Mouse (Mus musculus): ENCODE results near the gene Rplp1.

The Rplp1 gene

GRCm38 (mm10) chr9:61905576-61905975, 8.8 kb downstream of the Rplp1 start:
- no peak for DNase-seq (ENCODE audit: low read depth, low spot score)
- no peaks in the 10 kb centered on the region for H3K36me3 ChIP-seq (ENCODE audit: control insufficient read depth, insufficient read depth, low read length, poor library complexity, severe bottlenecking)
- H3K27me3 ChIP-seq (ENCODE audit: control insufficient read depth, insufficient read depth, low read length, poor library complexity, severe bottlenecking) = no peaks in the 10 kb centered on the region

- Histone ChIP-seq H3K36me3 (ENCODE audit: control insufficient read depth, insufficient read depth, low read length, poor library complexity, severe bottlenecking) (no peaks in the 10 kb centered on the region), H3K27me3 (ENCODE audit: control insufficient read depth, insufficient read depth, low read length, poor library complexity, severe bottlenecking) (no peaks in the 10 kb centered on the region)
- no peak for DNase-seq (ENCODE audit: low read depth, low spot score)
Observed at GRCm38 (mm10) chr9:61904201-61904600, 10.1 kb downstream of the Rplp1 start.

GRCm38 (mm10) chr9:61902445-61902844, 11.9 kb downstream of the Rplp1 start:
- DNase-seq (ENCODE audit: low read depth, low spot score) = no peak
- H3K36me3 ChIP-seq (ENCODE audit: control insufficient read depth, insufficient read depth, low read length, poor library complexity, severe bottlenecking) = no peaks in the 10 kb centered on the region
- H3K27me3 ChIP-seq (ENCODE audit: control insufficient read depth, insufficient read depth, low read length, poor library complexity, severe bottlenecking) = no peaks in the 10 kb centered on the region

GRCm38 (mm10) chr9:61901574-61901973, 12.8 kb downstream of the Rplp1 start:
- H3K27me3 ChIP-seq (ENCODE audit: control insufficient read depth, insufficient read depth, low read length, poor library complexity, severe bottlenecking) = no peaks in the 10 kb centered on the region
- DNase-seq (ENCODE audit: low read depth, low spot score) = peak; percentile 56
- H3K36me3 ChIP-seq (ENCODE audit: control insufficient read depth, insufficient read depth, low read length, poor library complexity, severe bottlenecking) = no peaks in the 10 kb centered on the region

GRCm38 (mm10) chr9:61899804-61900203, 14.5 kb downstream of the Rplp1 start:
- Histone ChIP-seq H3K27me3 (ENCODE audit: control insufficient read depth, insufficient read depth, low read length, poor library complexity, severe bottlenecking) (no peaks in the 10 kb centered on the region), H3K36me3 (ENCODE audit: control insufficient read depth, insufficient read depth, low read length, poor library complexity, severe bottlenecking) (no peaks in the 10 kb centered on the region)
- DNase-seq (ENCODE audit: low read depth, low spot score) = peak; percentile 78

GRCm38 (mm10) chr9:61898401-61898800, 15.9 kb downstream of the Rplp1 start:
- no peaks in the 10 kb centered on the region for H3K36me3 ChIP-seq (ENCODE audit: control insufficient read depth, insufficient read depth, low read length, poor library complexity, severe bottlenecking)
- peak; percentile 76 for DNase-seq (ENCODE audit: low read depth, low spot score)
- H3K27me3 ChIP-seq (ENCODE audit: control insufficient read depth, insufficient read depth, low read length, poor library complexity, severe bottlenecking) = no peaks in the 10 kb centered on the region

GRCm38 (mm10) chr9:61895014-61895413, 19.3 kb downstream of the Rplp1 start:
- no peak for DNase-seq (ENCODE audit: low read depth, low spot score)
- Histone ChIP-seq H3K27me3 (ENCODE audit: control insufficient read depth, insufficient read depth, low read length, poor library complexity, severe bottlenecking) (no peaks in the 10 kb centered on the region), H3K36me3 (ENCODE audit: control insufficient read depth, insufficient read depth, low read length, poor library complexity, severe bottlenecking) (no peaks in the 10 kb centered on the region)

- Histone ChIP-seq H3K36me3 (ENCODE audit: control insufficient read depth, insufficient read depth, low read length, poor library complexity, severe bottlenecking) (no peaks in the 10 kb centered on the region), H3K27me3 (ENCODE audit: control insufficient read depth, insufficient read depth, low read length, poor library complexity, severe bottlenecking) (no peaks in the 10 kb centered on the region)
- DNase-seq (ENCODE audit: low read depth, low spot score) = no peak
Observed at GRCm38 (mm10) chr9:61889855-61890254, 24.5 kb downstream of the Rplp1 start.

- DNase-seq (ENCODE audit: low read depth, low spot score) = no peak
- H3K36me3 ChIP-seq (ENCODE audit: control insufficient read depth, insufficient read depth, low read length, poor library complexity, severe bottlenecking) = no peaks in the 10 kb centered on the region
- H3K27me3 ChIP-seq (ENCODE audit: control insufficient read depth, insufficient read depth, low read length, poor library complexity, severe bottlenecking) = no peaks in the 10 kb centered on the region
Observed at GRCm38 (mm10) chr9:61887661-61888379, 26.5 kb downstream of the Rplp1 start.

- H3K36me3 ChIP-seq (ENCODE audit: control insufficient read depth, insufficient read depth, low read length, poor library complexity, severe bottlenecking) = no peaks in the 10 kb centered on the region
- H3K27me3 ChIP-seq (ENCODE audit: control insufficient read depth, insufficient read depth, low read length, poor library complexity, severe bottlenecking) = no peaks in the 10 kb centered on the region
- no peak for DNase-seq (ENCODE audit: low read depth, low spot score)
Observed at GRCm38 (mm10) chr9:61885964-61886363, 28.4 kb downstream of the Rplp1 start.

- no peaks in the 10 kb centered on the region for H3K27me3 ChIP-seq (ENCODE audit: control insufficient read depth, insufficient read depth, low read length, poor library complexity, severe bottlenecking)
- DNase-seq (ENCODE audit: low read depth, low spot score) = no peak
- H3K36me3 ChIP-seq (ENCODE audit: control insufficient read depth, insufficient read depth, low read length, poor library complexity, severe bottlenecking) = no peaks in the 10 kb centered on the region
Observed at GRCm38 (mm10) chr9:61884936-61885335, 29.4 kb downstream of the Rplp1 start.

- no peak for DNase-seq (ENCODE audit: low read depth, low spot score)
- H3K36me3 ChIP-seq (ENCODE audit: control insufficient read depth, insufficient read depth, low read length, poor library complexity, severe bottlenecking) = no peaks in the 10 kb centered on the region
- no peaks in the 10 kb centered on the region for H3K27me3 ChIP-seq (ENCODE audit: control insufficient read depth, insufficient read depth, low read length, poor library complexity, severe bottlenecking)
Observed at GRCm38 (mm10) chr9:61884375-61884774, 30.0 kb downstream of the Rplp1 start.

- Histone ChIP-seq H3K36me3 (ENCODE audit: control insufficient read depth, insufficient read depth, low read length, poor library complexity, severe bottlenecking) (no peaks in the 10 kb centered on the region), H3K27me3 (ENCODE audit: control insufficient read depth, insufficient read depth, low read length, poor library complexity, severe bottlenecking) (no peaks in the 10 kb centered on the region)
- DNase-seq (ENCODE audit: low read depth, low spot score) = peak; percentile 25
Observed at GRCm38 (mm10) chr9:61882179-61882578, 32.2 kb downstream of the Rplp1 start.

- no peaks in the 10 kb centered on the region for H3K27me3 ChIP-seq (ENCODE audit: control insufficient read depth, insufficient read depth, low read length, poor library complexity, severe bottlenecking)
- DNase-seq (ENCODE audit: low read depth, low spot score) = peak; percentile 66
- H3K36me3 ChIP-seq (ENCODE audit: control insufficient read depth, insufficient read depth, low read length, poor library complexity, severe bottlenecking) = no peaks in the 10 kb centered on the region
Observed at GRCm38 (mm10) chr9:61878889-61879288, 35.5 kb downstream of the Rplp1 start.

- H3K27me3 ChIP-seq (ENCODE audit: control insufficient read depth, insufficient read depth, low read length, poor library complexity, severe bottlenecking) = no peaks in the 10 kb centered on the region
- DNase-seq (ENCODE audit: low read depth, low spot score) = no peak
- no peaks in the 10 kb centered on the region for H3K36me3 ChIP-seq (ENCODE audit: control insufficient read depth, insufficient read depth, low read length, poor library complexity, severe bottlenecking)
Observed at GRCm38 (mm10) chr9:61877373-61878112, 36.8 kb downstream of the Rplp1 start.

Data from splenic B cell, adult 2 months (primary cell).